Mouse (Mus musculus): Measurements from ENCODE around the gene Mtus2. TPM values are rescaled to one million over a fixed set of nuclear protein-coding genes. Genes with fewer than 3 reads are reported as not detected.

Mtus2 gene
- total and polyA plus RNA-seq, 2 experiments from 2014 or later = 38.0 to 41.6 TPM

DNA sequence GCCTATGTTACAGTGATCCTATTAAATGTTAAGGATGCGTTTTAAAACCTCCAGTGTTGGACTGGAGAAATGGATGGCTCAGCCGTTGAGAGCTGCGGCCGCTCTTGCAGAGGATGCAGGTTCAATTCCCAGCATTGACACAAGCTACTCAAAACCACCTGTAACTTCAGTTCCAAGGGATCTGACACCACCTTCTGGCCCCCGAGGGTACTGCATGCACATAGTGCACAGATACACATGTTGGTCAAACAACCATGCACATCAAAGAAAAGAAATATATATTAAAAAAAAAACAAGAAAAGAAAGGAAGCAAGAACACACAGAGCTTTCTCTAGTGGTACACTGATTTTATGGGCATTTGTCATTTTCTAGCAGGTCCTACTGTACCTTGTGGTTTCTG lies 116.3 kb downstream of the Mtus2 start:
- Histone ChIP-seq H3K27ac (ENCODE audit: low read depth, low read length) (no peak overlapping the region), H3K4me3 (ENCODE audit: low read depth, low read length) (no peak overlapping the region), H3K27me3 (ENCODE audit: insufficient read depth, low read length) (no peaks in the 10 kb centered on the region), H3K9ac (replicated peaks; ENCODE audit: low read length, poor library complexity, severe bottlenecking) (no peak overlapping the region), H3K4me1 (ENCODE audit: insufficient read depth, low read length) (peaks cover 3% of the 10 kb centered on the region; the same call in 1 of the 2 replicates), H3K9me3 (ENCODE audit: low read length) (no peaks in the 10 kb centered on the region), H3K4me2 (ENCODE audit: low read depth, low read length, poor library complexity, severe bottlenecking) (no peak overlapping the region), H3K36me3 (ENCODE audit: insufficient read depth, low read length) (no peaks in the 10 kb centered on the region)
- DNase-seq (ENCODE audit: low spot score) (no peak), ATAC-seq (ENCODE audit: low FRiP score) (no peak)
- peak; percentile 57 for TF ChIP-seq CTCF (IDR thresholded peaks at IDR 0.05)
- 95% methylated on average over 5 of the region's 5 CpGs for WGBS

DNA sequence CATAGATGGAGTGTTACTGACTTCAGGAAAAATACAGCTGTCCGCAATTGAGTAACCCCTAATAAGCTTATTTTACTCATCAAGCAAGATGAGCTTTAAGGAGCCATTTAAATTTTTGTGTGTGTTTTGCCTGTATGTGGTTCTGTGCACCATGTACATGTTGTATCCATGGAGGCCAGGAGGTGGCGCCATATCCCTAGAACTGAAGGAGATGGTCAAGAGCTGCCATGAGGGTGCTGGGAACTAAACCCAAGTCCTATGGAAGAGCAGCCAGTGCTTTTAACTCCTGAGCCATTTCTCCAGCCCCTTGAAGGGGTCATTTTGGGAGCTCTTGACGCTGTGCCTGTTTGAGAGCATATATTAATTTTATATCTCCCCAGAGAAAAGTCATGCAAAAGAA lies 122.6 kb downstream of the Mtus2 start:
- TF ChIP-seq CTCF (IDR thresholded peaks at IDR 0.05) = peak; percentile 41; the same call in 1 of the 2 replicates
- H3K9me3 ChIP-seq (ENCODE audit: low read length) = no peaks in the 10 kb centered on the region
- no peaks in the 10 kb centered on the region for H3K4me1 ChIP-seq (ENCODE audit: insufficient read depth, low read length)
- H3K36me3 ChIP-seq (ENCODE audit: insufficient read depth, low read length) = no peaks in the 10 kb centered on the region
- DNase-seq (ENCODE audit: low spot score) = no peak
- H3K9ac ChIP-seq (replicated peaks; ENCODE audit: low read length, poor library complexity, severe bottlenecking) = no peak overlapping the region
- H3K27me3 ChIP-seq (ENCODE audit: insufficient read depth, low read length) = no peaks in the 10 kb centered on the region
- no peak overlapping the region for H3K27ac ChIP-seq (ENCODE audit: low read depth, low read length)
- WGBS = 85% methylated on average over 3 of the region's 3 CpGs
- H3K4me3 ChIP-seq (ENCODE audit: low read depth, low read length) = no peak overlapping the region
- no peak overlapping the region for H3K4me2 ChIP-seq (ENCODE audit: low read depth, low read length, poor library complexity, severe bottlenecking)
- ATAC-seq (ENCODE audit: low FRiP score) = no peak

DNA sequence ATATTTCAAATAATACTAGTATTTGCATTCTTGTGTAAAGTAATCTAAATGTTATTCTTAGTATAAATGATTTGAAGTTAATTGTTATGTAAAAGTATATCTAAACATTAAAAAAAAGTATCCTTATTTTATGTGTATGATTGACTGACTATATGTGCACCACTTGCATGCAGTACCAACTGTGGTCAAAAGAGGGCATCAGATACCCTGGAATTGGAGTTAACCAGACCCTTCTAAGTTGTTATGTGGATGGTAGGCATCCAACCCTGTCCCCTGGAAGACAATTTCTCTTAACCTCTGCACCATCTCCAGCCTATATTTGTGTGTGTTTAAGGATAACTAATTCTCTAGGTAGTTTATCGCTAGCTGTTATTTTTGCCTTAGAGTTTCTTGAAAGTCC lies 126.4 kb downstream of the Mtus2 start:
- Histone ChIP-seq H3K9ac (replicated peaks; ENCODE audit: low read length, poor library complexity, severe bottlenecking) (no peak overlapping the region), H3K4me3 (ENCODE audit: low read depth, low read length) (no peak overlapping the region), H3K27me3 (ENCODE audit: insufficient read depth, low read length) (no peaks in the 10 kb centered on the region), H3K4me2 (ENCODE audit: low read depth, low read length, poor library complexity, severe bottlenecking) (no peak overlapping the region), H3K27ac (ENCODE audit: low read depth, low read length) (no peak overlapping the region), H3K36me3 (ENCODE audit: insufficient read depth, low read length) (no peaks in the 10 kb centered on the region), H3K4me1 (ENCODE audit: insufficient read depth, low read length) (no peaks in the 10 kb centered on the region), H3K9me3 (ENCODE audit: low read length) (no peaks in the 10 kb centered on the region)
- 100% methylated on average over 1 of the region's 1 CpGs for WGBS
- DNase-seq (ENCODE audit: low spot score) (no peak), ATAC-seq (ENCODE audit: low FRiP score) (no peak)
- TF ChIP-seq CTCF (IDR thresholded peaks at IDR 0.05) = peak; percentile 59

DNA sequence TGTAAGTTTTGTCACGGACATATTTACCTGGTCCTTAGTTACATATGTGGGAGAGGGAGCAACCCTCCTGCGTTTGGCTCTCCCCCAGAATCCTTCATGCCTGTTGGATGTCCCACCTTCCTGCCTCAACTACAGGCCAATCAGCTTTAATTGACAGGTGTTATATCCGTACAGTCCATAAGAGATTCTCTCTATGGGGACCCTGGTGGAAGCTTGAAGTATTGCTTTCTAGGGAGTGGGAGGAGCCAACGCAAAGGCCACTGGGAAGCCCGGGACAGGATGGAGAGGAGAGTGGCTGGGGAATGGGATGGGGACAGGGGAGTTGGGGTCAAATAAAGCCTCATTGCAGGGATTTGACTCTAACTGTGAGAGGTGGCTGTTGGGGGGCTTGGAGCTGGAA lies 127.6 kb downstream of the Mtus2 start:
- Histone ChIP-seq H3K27ac (ENCODE audit: low read depth, low read length) (no peak overlapping the region), H3K9ac (replicated peaks; ENCODE audit: low read length, poor library complexity, severe bottlenecking) (no peak overlapping the region), H3K4me2 (ENCODE audit: low read depth, low read length, poor library complexity, severe bottlenecking) (no peak overlapping the region), H3K4me1 (ENCODE audit: insufficient read depth, low read length) (no peaks in the 10 kb centered on the region), H3K4me3 (ENCODE audit: low read depth, low read length) (no peak overlapping the region), H3K36me3 (ENCODE audit: insufficient read depth, low read length) (no peaks in the 10 kb centered on the region), H3K27me3 (ENCODE audit: insufficient read depth, low read length) (no peaks in the 10 kb centered on the region), H3K9me3 (ENCODE audit: low read length) (no peaks in the 10 kb centered on the region)
- ATAC-seq (ENCODE audit: low FRiP score) (no peak), DNase-seq (ENCODE audit: low spot score) (no peak)
- TF ChIP-seq CTCF (IDR thresholded peaks at IDR 0.05) = 0 out of 2 replicates have a peak, but pooled peaks have one; percentile 3
- WGBS = 91% methylated on average over 5 of the region's 5 CpGs

DNA sequence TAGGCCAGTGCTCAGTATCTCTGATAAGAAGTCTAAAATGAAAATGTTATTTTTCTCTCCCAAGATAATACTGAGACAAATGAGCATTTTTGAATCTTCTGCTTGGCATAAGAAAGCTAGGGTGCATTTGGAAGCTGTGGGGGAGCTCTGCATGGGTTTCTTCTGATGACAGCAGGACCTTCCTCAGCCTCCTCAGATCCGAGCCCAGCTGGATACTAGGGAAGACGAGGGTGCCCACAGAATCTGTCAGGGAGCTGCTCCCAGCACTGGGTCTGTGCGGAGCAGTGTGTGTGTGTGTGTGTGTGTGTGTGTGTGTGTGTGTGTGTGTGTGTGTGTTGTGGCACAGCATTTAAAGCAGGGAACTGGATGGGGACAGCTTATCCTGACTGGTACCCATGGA lies 130.7 kb downstream of the Mtus2 start:
- Histone ChIP-seq H3K27me3 (ENCODE audit: insufficient read depth, low read length) (no peaks in the 10 kb centered on the region), H3K4me2 (ENCODE audit: low read depth, low read length, poor library complexity, severe bottlenecking) (no peak overlapping the region), H3K4me1 (ENCODE audit: insufficient read depth, low read length) (no peaks in the 10 kb centered on the region), H3K27ac (ENCODE audit: low read depth, low read length) (no peak overlapping the region), H3K9me3 (ENCODE audit: low read length) (no peaks in the 10 kb centered on the region), H3K36me3 (ENCODE audit: insufficient read depth, low read length) (no peaks in the 10 kb centered on the region), H3K4me3 (ENCODE audit: low read depth, low read length) (no peak overlapping the region), H3K9ac (replicated peaks; ENCODE audit: low read length, poor library complexity, severe bottlenecking) (no peak overlapping the region)
- no peak for TF ChIP-seq CTCF (IDR thresholded peaks at IDR 0.05)
- 72% methylated on average over 3 of the region's 3 CpGs for WGBS
- DNase-seq (ENCODE audit: low spot score) (no peak), ATAC-seq (ENCODE audit: low FRiP score) (no peak)

DNA sequence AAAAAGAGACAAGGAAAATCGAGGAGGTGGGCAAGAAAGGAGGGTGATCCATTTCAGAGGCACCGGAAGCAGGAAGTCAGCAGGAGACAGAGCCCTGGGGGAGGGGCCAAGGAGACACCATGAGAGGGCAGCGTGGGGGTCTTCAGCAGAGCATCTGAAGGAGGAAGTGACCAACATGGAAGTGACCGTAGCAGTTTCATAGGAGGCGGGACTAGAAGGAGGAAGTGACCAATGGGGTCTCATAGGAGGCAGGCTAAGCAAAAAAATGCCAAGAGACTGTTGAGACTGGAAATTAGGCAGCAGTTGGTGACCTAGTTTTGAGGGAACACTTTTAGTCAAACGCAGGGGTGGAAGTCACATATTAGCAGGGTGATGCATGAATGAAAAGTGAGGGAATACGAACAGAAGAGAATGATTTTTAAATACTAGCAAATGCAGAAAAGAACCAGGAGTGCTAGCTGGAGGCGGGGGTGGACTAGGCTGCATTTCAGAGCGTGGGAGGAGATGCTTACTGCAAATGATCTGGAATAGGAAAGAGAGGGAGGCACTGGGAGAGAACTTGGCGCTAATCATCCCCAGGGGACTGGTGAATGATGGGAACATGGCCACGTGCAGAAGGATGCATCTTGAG lies 133.2 kb downstream of the Mtus2 start:
- H3K27me3 ChIP-seq (ENCODE audit: insufficient read depth, low read length) = no peaks in the 10 kb centered on the region
- no peaks in the 10 kb centered on the region for H3K9me3 ChIP-seq (ENCODE audit: low read length)
- no peak for TF ChIP-seq CTCF (IDR thresholded peaks at IDR 0.05)
- no peak overlapping the region for H3K4me2 ChIP-seq (ENCODE audit: low read depth, low read length, poor library complexity, severe bottlenecking)
- DNase-seq (ENCODE audit: low spot score) = peak; percentile 24
- no peak overlapping the region for H3K9ac ChIP-seq (replicated peaks; ENCODE audit: low read length, poor library complexity, severe bottlenecking)
- H3K36me3 ChIP-seq (ENCODE audit: insufficient read depth, low read length) = no peaks in the 10 kb centered on the region
- 0 out of 2 replicates have a peak, but pooled peaks have one; percentile 38 for ATAC-seq (ENCODE audit: low FRiP score)
- H3K27ac ChIP-seq (ENCODE audit: low read depth, low read length) = no peak overlapping the region
- no peak overlapping the region for H3K4me3 ChIP-seq (ENCODE audit: low read depth, low read length)
- no peaks in the 10 kb centered on the region for H3K4me1 ChIP-seq (ENCODE audit: insufficient read depth, low read length)
- WGBS = 74% methylated on average over 11 of the region's 11 CpGs
